Mouse (Mus musculus) limb, embryonic 14.5 days (tissue): Measurements from ENCODE around the gene Rbm20. TPM values are rescaled to one million over a fixed set of nuclear protein-coding genes. Genes with fewer than 3 reads are reported as not detected.

Experiments used
- ATAC-seq: fragments of 200-750 bp; cut with Nextera tagmentation; 2 replicates; pipeline ENCODE4 v1.8.0; 2017; ENCODE audit warnings: low read depth, moderate number of reproducible peaks, moderate TSS enrichment; ENCODE audit not compliant: low FRiP score
- DNase-seq: peaks from one replicate; pipeline ENCODE4 v3.0.0-alpha.2; 2015; ENCODE audit warnings: low spot score
- H3K27ac ChIP-seq: fragments of 300-500 bp; sonication (generic); replicated peaks from 2 replicates; pipeline ENCODE4 v1.5.1; 2014; ENCODE audit warnings: low read depth, mild to moderate bottlenecking, low read length, moderate library complexity, mixed read lengths
- H3K27me3 ChIP-seq: fragments of 300-500 bp; sonication (generic); 2 replicates; pipeline ENCODE4 v1.6.1; 2014; ENCODE audit warnings: low read length, mixed read lengths; ENCODE audit not compliant: control insufficient read depth, insufficient read depth
- H3K36me3 ChIP-seq: fragments of 300-500 bp; sonication (generic); 2 replicates; pipeline ENCODE4 v1.6.1; 2014; ENCODE audit warnings: mild to moderate bottlenecking, low read length, moderate library complexity, mixed read lengths; ENCODE audit not compliant: control insufficient read depth, insufficient read depth
- H3K4me1 ChIP-seq: fragments of 300-500 bp; sonication (generic); 2 replicates; pipeline ENCODE4 v1.6.1; 2014; ENCODE audit warnings: antibody characterized with exemption, low read length, mixed read lengths; ENCODE audit not compliant: control insufficient read depth, insufficient read depth
- H3K4me2 ChIP-seq: fragments of 300-500 bp; sonication (generic); replicated peaks from 2 replicates; pipeline ENCODE4 v1.6.1; 2014; ENCODE audit warnings: low read depth, mild to moderate bottlenecking, low read length, moderate library complexity; ENCODE audit not compliant: severe bottlenecking
- H3K4me3 ChIP-seq: fragments of 300-500 bp; sonication (generic); replicated peaks from 2 replicates; pipeline ENCODE4 v1.5.1; 2014; ENCODE audit warnings: low read length
- H3K9ac ChIP-seq: fragments of 300-500 bp; sonication (generic); 2 replicates; pipeline ENCODE4 v1.6.1; 2014; ENCODE audit warnings: mild to moderate bottlenecking, low read depth, low read length, moderate library complexity; ENCODE audit not compliant: severe bottlenecking
- H3K9me3 ChIP-seq: fragments of 300-500 bp; sonication (generic); 2 replicates; pipeline ENCODE4 v1.6.1; 2016; ENCODE audit warnings: low read length; ENCODE audit not compliant: control insufficient read depth
- POLR2A ChIP-seq: fragments of 200-500 bp; IDR thresholded peaks from 2 replicates; pipeline ENCODE4 v1.8.0; 2012; ENCODE audit warnings: inconsistent platforms, mild to moderate bottlenecking, moderate library complexity, borderline replicate concordance; ENCODE audit not compliant: insufficient read depth, insufficient read length; ENCODE audit errors: extremely low read depth
- WGBS: fragments of 180-500 bp; shearing (Covaris S2); extraction: QIAGEN DNeasy Blood & Tissue Kit; methylation state at CpG from one replicate; pipeline ENCODE4 v1.1.7; 2014; 5-methylcytosine and 5-hydroxymethylcytosine counted together
- polyA plus RNA-seq, 2 experiments: library from polyadenylated mRNA; depleted of rRNA in 1 of 2; stranded (reverse) in 1 of 2; unstranded in 1 of 2; fragments of >200 nt; fragmentation: Nextera tagmentation in 1 of 2; extraction: Ambion mirVana in 1 of 2; gene quantifications; 2 replicates each; pipeline versions ENCODE4 v1.2.1 to v1.2.3; 2012 to 2014

Rbm20 gene
- polyA plus RNA-seq, 2 experiments: 5.5 to 10.0 TPM

DNA sequence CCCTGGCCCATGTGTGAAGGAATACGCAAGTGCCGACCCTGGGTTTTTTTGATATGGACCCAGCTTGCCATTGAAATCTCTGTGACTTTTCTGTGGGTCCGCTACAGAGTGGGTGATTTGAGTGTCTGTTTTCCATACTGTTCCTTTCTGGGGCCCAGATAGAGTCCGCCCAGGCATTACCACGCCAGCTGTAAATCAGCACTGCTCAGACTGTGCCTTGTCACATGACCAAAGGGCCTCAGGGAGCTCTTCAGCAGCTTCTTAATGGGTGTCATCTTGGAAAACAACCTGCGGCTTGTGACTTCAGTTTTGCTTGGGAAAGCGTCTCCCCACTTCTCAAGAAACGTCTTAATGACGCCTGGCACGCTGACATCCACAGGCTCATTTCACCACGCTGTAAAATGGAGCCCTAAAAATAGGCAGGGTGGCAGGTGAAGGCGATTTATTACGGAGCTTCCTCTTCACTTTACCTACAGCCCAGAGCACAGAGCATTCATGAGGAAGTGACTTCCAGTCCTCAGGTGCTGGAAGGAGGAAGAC lies 71.2 kb downstream of the Rbm20 start:
- 70% methylated on average over 13 of the region's 13 CpGs for WGBS

DNA sequence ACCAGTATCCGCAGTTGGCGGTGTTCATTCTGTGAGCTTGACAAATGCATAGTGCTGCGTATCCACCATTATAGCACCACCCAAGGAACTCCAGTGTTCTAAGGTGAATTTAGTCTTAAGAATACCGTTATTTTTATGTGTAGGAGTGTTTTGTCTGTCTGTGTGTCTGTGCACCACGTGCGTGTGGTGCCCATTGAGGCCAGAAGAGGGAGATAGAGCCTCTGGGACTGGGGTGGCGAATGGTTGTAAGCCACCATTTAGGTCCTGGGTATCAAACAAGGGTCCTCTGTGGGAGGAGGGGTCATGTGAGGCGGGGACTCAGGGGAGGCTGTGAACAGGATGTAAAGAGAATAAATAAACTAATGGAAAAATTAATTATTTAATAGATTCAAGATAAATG lies 72.2 kb downstream of the Rbm20 start:
- no peaks in the 10 kb centered on the region for H3K9me3 ChIP-seq
- WGBS: 92% methylated on average over 8 of the region's 8 CpGs

More for the DNA sequence above, 71.2 kb downstream of the Rbm20 start:
- Histone ChIP-seq H3K27ac (no peak overlapping the region), H3K9ac (no peak overlapping the region), H3K36me3 (no peaks in the 10 kb centered on the region), H3K4me2 (no peak overlapping the region), H3K4me3 (no peak overlapping the region), H3K27me3 (no peaks in the 10 kb centered on the region), H3K4me1 (no peaks in the 10 kb centered on the region), H3K9me3 (no peaks in the 10 kb centered on the region)
- no peak for ATAC-seq
- no peak for DNase-seq
- TF ChIP-seq POLR2A: no peak

DNA sequence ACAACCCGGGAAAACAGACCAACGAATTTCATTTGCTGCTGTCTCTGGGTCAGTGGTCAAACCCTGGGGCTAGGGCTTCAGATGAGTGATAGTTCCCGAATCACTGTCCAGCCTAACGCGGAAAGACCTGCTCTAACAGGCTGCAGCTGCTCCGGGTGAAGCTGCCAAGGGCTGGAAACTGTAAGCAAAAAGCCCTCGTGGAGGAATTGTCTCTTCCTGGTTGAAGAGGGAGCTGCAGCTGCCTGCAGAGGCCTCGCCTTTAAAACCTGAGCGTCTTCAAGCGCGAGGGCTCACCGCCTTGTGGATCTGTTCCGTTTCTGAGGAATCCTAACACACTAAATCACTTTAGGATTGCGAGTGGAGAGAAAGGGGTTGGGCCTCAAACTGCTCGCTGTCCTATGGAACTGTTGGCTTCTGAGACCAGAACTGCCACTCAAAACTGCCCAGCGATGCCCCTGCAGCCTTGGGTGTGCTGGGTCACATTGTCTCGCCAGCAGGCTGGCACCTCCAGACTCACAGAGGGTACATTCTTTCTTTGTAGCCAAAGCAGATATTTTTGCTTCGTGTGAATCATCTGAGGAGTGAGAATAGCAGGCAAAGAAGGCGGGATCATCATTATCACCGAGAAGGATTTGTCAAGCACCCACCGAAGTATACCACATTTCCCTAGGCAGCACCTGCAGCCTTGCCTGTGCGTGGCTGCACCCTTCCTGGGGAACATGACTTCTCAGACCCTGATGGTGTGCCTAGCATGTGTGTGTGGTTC lies 74.5 kb downstream of the Rbm20 start:
- DNase-seq (no peak), ATAC-seq (no peak)
- H3K36me3 ChIP-seq: no peaks in the 10 kb centered on the region
- H3K9ac ChIP-seq: no peak overlapping the region
- H3K4me1 ChIP-seq: no peaks in the 10 kb centered on the region
- H3K4me2 ChIP-seq: no peak overlapping the region
- no peak overlapping the region for H3K27ac ChIP-seq
- H3K4me3 ChIP-seq: no peak overlapping the region
- no peak for TF ChIP-seq POLR2A
- peaks cover 3% of the 10 kb centered on the region; the same call in 1 of the 2 replicates for H3K9me3 ChIP-seq
- 68% methylated on average over 22 of the region's 22 CpGs for WGBS
- H3K27me3 ChIP-seq: no peaks in the 10 kb centered on the region

More for the DNA sequence above, 72.2 kb downstream of the Rbm20 start:
- Histone ChIP-seq H3K4me2 (no peak overlapping the region), H3K9ac (no peak overlapping the region), H3K27ac (no peak overlapping the region), H3K27me3 (no peaks in the 10 kb centered on the region), H3K36me3 (no peaks in the 10 kb centered on the region), H3K4me1 (no peaks in the 10 kb centered on the region), H3K4me3 (no peak overlapping the region)
- ATAC-seq: no peak
- TF ChIP-seq POLR2A: no peak
- no peak for DNase-seq

DNA sequence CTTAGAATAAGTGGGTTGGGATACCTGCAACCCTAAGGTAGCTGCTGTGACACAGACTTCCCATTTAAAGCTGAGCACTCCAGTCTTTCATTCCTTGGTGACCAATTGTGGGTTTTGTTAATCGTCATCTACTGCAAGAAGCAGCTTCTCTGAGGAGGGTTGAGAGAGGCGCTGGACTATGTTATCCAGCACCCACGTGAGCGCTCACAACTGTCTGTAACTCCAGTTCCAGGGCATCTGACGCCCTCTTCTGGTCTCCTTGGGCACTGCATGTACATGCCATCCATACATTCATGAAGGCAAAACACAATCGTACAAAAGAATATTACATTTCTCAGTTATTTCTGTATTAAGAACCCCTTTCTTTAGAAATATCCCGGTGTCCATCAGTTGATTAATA lies 75.9 kb downstream of the Rbm20 start:
- no peaks in the 10 kb centered on the region for H3K27me3 ChIP-seq
- no peak for TF ChIP-seq POLR2A
- no peaks in the 10 kb centered on the region for H3K36me3 ChIP-seq
- 51% methylated on average over 7 of the region's 7 CpGs for WGBS
- DNase-seq (no peak), ATAC-seq (no peak)
- H3K9me3 ChIP-seq: peaks cover 5% of the 10 kb centered on the region; the same call in 1 of the 2 replicates
- H3K4me1 ChIP-seq: no peaks in the 10 kb centered on the region
- no peak overlapping the region for H3K4me2 ChIP-seq
- no peak overlapping the region for H3K9ac ChIP-seq
- no peak overlapping the region for H3K4me3 ChIP-seq
- no peak overlapping the region for H3K27ac ChIP-seq

DNA sequence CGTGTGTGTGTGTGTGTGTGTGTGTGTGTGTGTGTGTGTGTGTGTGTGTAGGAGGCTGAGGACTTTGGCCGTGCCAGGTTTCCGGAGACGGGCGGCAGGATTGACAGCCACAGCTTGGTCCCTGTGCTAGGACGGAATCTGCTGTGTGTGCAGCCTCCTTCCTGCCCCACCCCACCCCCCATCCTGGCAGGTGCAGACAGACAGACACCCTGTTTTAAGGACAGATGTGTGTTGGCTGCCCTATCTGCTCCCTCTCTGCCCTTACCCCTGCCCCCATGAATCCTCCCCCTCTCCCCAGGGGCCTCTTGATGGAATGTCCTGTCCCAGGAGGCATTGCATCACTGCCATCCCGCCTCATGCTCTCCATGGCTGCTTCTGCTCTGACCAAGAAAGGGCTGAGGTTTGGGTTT lies 77.3 kb downstream of the Rbm20 start:
- Histone ChIP-seq H3K9ac (no peak overlapping the region), H3K4me2 (no peak overlapping the region), H3K27me3 (no peaks in the 10 kb centered on the region), H3K4me1 (no peaks in the 10 kb centered on the region), H3K36me3 (no peaks in the 10 kb centered on the region), H3K4me3 (no peak overlapping the region), H3K27ac (no peak overlapping the region), H3K9me3 (peaks cover 5% of the 10 kb centered on the region; the same call in 1 of the 2 replicates)
- DNase-seq (peak; percentile 25), ATAC-seq (peak; percentile 80)
- WGBS: 37% methylated on average over 3 of the region's 7 CpGs
- no peak for TF ChIP-seq POLR2A
